Mouse (Mus musculus) hindbrain, embryonic 16.5 days (tissue): ENCODE measurements around the gene Dars. TPM values are rescaled to one million over a fixed set of nuclear protein-coding genes. Genes with fewer than 3 reads are reported as not detected.

Experiments used
- ATAC-seq: fragments of 200-750 bp; cut with Nextera tagmentation; 2 replicates; pipeline ENCODE4 v1.8.0; 2017; ENCODE audit warnings: moderate TSS enrichment, moderate library complexity
- H3K27ac ChIP-seq: fragments of 300-500 bp; sonication (generic); 2 replicates; pipeline ENCODE4 v1.5.1; 2014; ENCODE audit warnings: low read depth, mild to moderate bottlenecking, control low read depth, low read length, moderate library complexity
- H3K27me3 ChIP-seq: fragments of 300-500 bp; sonication (generic); replicated peaks from 2 replicates; pipeline ENCODE4 v1.6.1; 2014; ENCODE audit warnings: low read length; ENCODE audit not compliant: control insufficient read depth, insufficient read depth
- H3K36me3 ChIP-seq: fragments of 300-500 bp; sonication (generic); 2 replicates; pipeline ENCODE4 v1.6.1; 2014; ENCODE audit warnings: mild to moderate bottlenecking, low read length, moderate library complexity, mixed read lengths; ENCODE audit not compliant: control insufficient read depth, insufficient read depth
- H3K4me1 ChIP-seq: fragments of 300-500 bp; sonication (generic); 2 replicates; pipeline ENCODE4 v1.6.1; 2014; ENCODE audit warnings: low read depth, low read length; ENCODE audit not compliant: control insufficient read depth, insufficient read depth
- H3K4me2 ChIP-seq: fragments of 300-500 bp; sonication (generic); 2 replicates; pipeline ENCODE4 v1.6.1; 2014; ENCODE audit warnings: mild to moderate bottlenecking, low read length, control low read depth, moderate library complexity
- H3K4me3 ChIP-seq: fragments of 300-500 bp; sonication (generic); 2 replicates; pipeline ENCODE4 v1.5.1; 2014; ENCODE audit warnings: mild to moderate bottlenecking, low read length, control low read depth, moderate library complexity
- H3K9ac ChIP-seq: fragments of 300-500 bp; sonication (generic); 2 replicates; pipeline ENCODE4 v1.6.1; 2014; ENCODE audit warnings: low read depth, mild to moderate bottlenecking, control low read depth, low read length, moderate library complexity
- H3K9me3 ChIP-seq: fragments of 300-500 bp; sonication (generic); 2 replicates; pipeline ENCODE4 v1.6.1; 2014; ENCODE audit warnings: mild to moderate bottlenecking, low read length, moderate library complexity; ENCODE audit not compliant: control insufficient read depth
- WGBS: fragments of 180-500 bp; shearing (Covaris S2); extraction: QIAGEN DNeasy Blood & Tissue Kit; methylation state at CpG from one replicate; pipeline ENCODE4 v1.1.7; 2014; 5-methylcytosine and 5-hydroxymethylcytosine counted together
- polyA plus RNA-seq: library from polyadenylated mRNA; unstranded; fragments of >200 nt; fragmentation: Nextera tagmentation; extraction: Ambion mirVana; gene quantifications from 2 replicates; pipeline ENCODE4 v1.2.1, GENCODE M21; 2015

The Dars gene
- polyA plus RNA-seq, 1 experiment from 2014 or later = 141 TPM

- WGBS = 74% methylated on average over 3 of the region's 3 CpGs
- H3K9ac ChIP-seq = no peak overlapping the region
- no peak overlapping the region for H3K4me2 ChIP-seq
- no peak overlapping the region for H3K4me3 ChIP-seq
- ATAC-seq = no peak
- no peaks in the 10 kb centered on the region for H3K9me3 ChIP-seq
- H3K27ac ChIP-seq = no peak overlapping the region
- H3K36me3 ChIP-seq = no peaks in the 10 kb centered on the region
- peaks cover 5% of the 10 kb centered on the region for H3K4me1 ChIP-seq
- no peaks in the 10 kb centered on the region for H3K27me3 ChIP-seq
These were observed 35.0 kb upstream of the Dars start for GRCm38 (mm10) chr1:128452210-128452609.

- H3K9ac ChIP-seq = no peak overlapping the region
- no peaks in the 10 kb centered on the region for H3K36me3 ChIP-seq
- H3K9me3 ChIP-seq = no peaks in the 10 kb centered on the region
- H3K4me1 ChIP-seq = no peaks in the 10 kb centered on the region
- H3K27me3 ChIP-seq = no peaks in the 10 kb centered on the region
- H3K27ac ChIP-seq = no peak overlapping the region
- WGBS = 65% methylated on average over 4 of the region's 4 CpGs
- ATAC-seq = no peak
- H3K4me3 ChIP-seq = no peak overlapping the region
- H3K4me2 ChIP-seq = no peak overlapping the region
These were observed 34.0 kb upstream of the Dars start for GRCm38 (mm10) chr1:128451183-128451582.

- no peak for ATAC-seq
- H3K27ac ChIP-seq = no peak overlapping the region
- H3K27me3 ChIP-seq = no peaks in the 10 kb centered on the region
- no peak overlapping the region for H3K4me3 ChIP-seq
- H3K4me2 ChIP-seq = no peak overlapping the region
- H3K9ac ChIP-seq = no peak overlapping the region
- no peaks in the 10 kb centered on the region for H3K4me1 ChIP-seq
- no peaks in the 10 kb centered on the region for H3K9me3 ChIP-seq
- 85% methylated on average over 7 of the region's 7 CpGs for WGBS
- no peaks in the 10 kb centered on the region for H3K36me3 ChIP-seq
These were observed 30.2 kb upstream of the Dars start for GRCm38 (mm10) chr1:128447206-128447902.

GRCm38 (mm10) chr1:128443890-128444839 lies 27.0 kb upstream of the Dars start:
- 57% methylated on average over 9 of the region's 9 CpGs for WGBS
- no peak overlapping the region for H3K4me3 ChIP-seq
- H3K36me3 ChIP-seq = no peaks in the 10 kb centered on the region
- H3K27ac ChIP-seq = no peak overlapping the region
- H3K9ac ChIP-seq = no peak overlapping the region
- no peak for ATAC-seq
- H3K9me3 ChIP-seq = no peaks in the 10 kb centered on the region
- H3K4me1 ChIP-seq = no peaks in the 10 kb centered on the region; the same call in 1 of the 2 replicates
- no peak overlapping the region for H3K4me2 ChIP-seq
- no peaks in the 10 kb centered on the region for H3K27me3 ChIP-seq

GRCm38 (mm10) chr1:128441129-128441473 lies 23.9 kb upstream of the Dars start:
- no peaks in the 10 kb centered on the region for H3K9me3 ChIP-seq
- WGBS = 44% methylated on average over 5 of the region's 5 CpGs
- H3K9ac ChIP-seq = no peak overlapping the region
- H3K4me2 ChIP-seq = no peak overlapping the region
- no peaks in the 10 kb centered on the region for H3K36me3 ChIP-seq
- H3K4me1 ChIP-seq = no peaks in the 10 kb centered on the region; the same call in 1 of the 2 replicates
- no peak overlapping the region for H3K27ac ChIP-seq
- ATAC-seq = no peak
- H3K27me3 ChIP-seq = no peaks in the 10 kb centered on the region
- H3K4me3 ChIP-seq = no peak overlapping the region

- H3K4me3 ChIP-seq = no peak overlapping the region
- H3K9ac ChIP-seq = no peak overlapping the region
- H3K9me3 ChIP-seq = no peaks in the 10 kb centered on the region
- no peak overlapping the region for H3K4me2 ChIP-seq
- ATAC-seq = no peak
- no peaks in the 10 kb centered on the region for H3K27me3 ChIP-seq
- H3K4me1 ChIP-seq = no peaks in the 10 kb centered on the region; the same call in 1 of the 2 replicates
- WGBS = 39% methylated on average over 16 of the region's 16 CpGs
- H3K27ac ChIP-seq = no peak overlapping the region
- no peaks in the 10 kb centered on the region for H3K36me3 ChIP-seq
These were observed 23.4 kb upstream of the Dars start for GRCm38 (mm10) chr1:128440386-128441128.

GRCm38 (mm10) chr1:128439618-128440017 lies 22.4 kb upstream of the Dars start:
- ATAC-seq = no peak
- no peak overlapping the region for H3K27ac ChIP-seq
- no peak overlapping the region for H3K4me3 ChIP-seq
- H3K27me3 ChIP-seq = no peaks in the 10 kb centered on the region
- no peaks in the 10 kb centered on the region; the same call in 1 of the 2 replicates for H3K4me1 ChIP-seq
- no peaks in the 10 kb centered on the region for H3K36me3 ChIP-seq
- H3K4me2 ChIP-seq = no peak overlapping the region
- 86% methylated on average over 4 of the region's 4 CpGs for WGBS
- no peaks in the 10 kb centered on the region for H3K9me3 ChIP-seq
- H3K9ac ChIP-seq = no peak overlapping the region

GRCm38 (mm10) chr1:128438526-128438925 lies 21.4 kb upstream of the Dars start:
- H3K36me3 ChIP-seq = no peaks in the 10 kb centered on the region
- 84% methylated on average over 5 of the region's 5 CpGs for WGBS
- H3K4me2 ChIP-seq = no peak overlapping the region
- no peak overlapping the region for H3K9ac ChIP-seq
- H3K27me3 ChIP-seq = no peaks in the 10 kb centered on the region
- H3K4me1 ChIP-seq = no peaks in the 10 kb centered on the region; the same call in 1 of the 2 replicates
- no peak for ATAC-seq
- H3K4me3 ChIP-seq = no peak overlapping the region
- no peaks in the 10 kb centered on the region for H3K9me3 ChIP-seq
- no peak overlapping the region for H3K27ac ChIP-seq

GRCm38 (mm10) chr1:128437276-128437675 lies 20.1 kb upstream of the Dars start:
- Histone ChIP-seq H3K4me2 (no peak overlapping the region), H3K27me3 (no peaks in the 10 kb centered on the region), H3K9ac (no peak overlapping the region), H3K4me3 (no peak overlapping the region), H3K27ac (no peak overlapping the region), H3K9me3 (no peaks in the 10 kb centered on the region), H3K4me1 (no peaks in the 10 kb centered on the region; the same call in 1 of the 2 replicates), H3K36me3 (no peaks in the 10 kb centered on the region)
- 54% methylated on average over 1 of the region's 1 CpGs for WGBS
- no peak for ATAC-seq
